Mouse (Mus musculus) kidney, adult 2 months (tissue): ENCODE results near the gene Slc26a5.

Source experiments
- CTCF ChIP-seq: fragments of 200-500 bp; conservative IDR thresholded peaks from 2 replicates; pipeline ENCODE4 v1.5.1; 2011; ENCODE audit warnings: low read depth, mild to moderate bottlenecking, control low read depth, low read length, moderate library complexity, mixed read lengths; ENCODE audit not compliant: insufficient read depth, insufficient read length
- POLR2A ChIP-seq: fragments of 200-500 bp; IDR thresholded peaks from one replicate; pipeline ENCODE4 v1.6.1; 2011; ENCODE audit warnings: low read depth, low read length, control low read depth

DNA sequence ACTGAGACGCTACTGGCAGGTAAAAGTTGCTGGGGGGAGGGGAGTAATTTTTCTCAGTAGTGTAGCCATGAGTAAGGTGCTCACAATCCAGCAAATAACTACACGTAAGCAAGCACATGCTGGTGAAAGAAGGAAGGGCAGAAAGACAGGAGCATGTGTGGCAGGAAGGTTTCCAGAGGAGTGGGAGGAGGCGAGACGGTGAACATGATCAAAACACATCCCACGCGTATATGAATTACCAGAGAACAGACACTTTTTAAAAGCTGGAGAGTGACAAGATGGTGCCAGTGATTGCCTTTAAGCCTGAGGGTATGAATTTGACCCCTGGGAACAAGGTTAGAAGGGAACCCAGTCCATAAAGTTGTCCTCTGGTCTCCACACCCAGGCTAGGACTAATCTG, 95.6 kb downstream of the Slc26a5 start:
- TF ChIP-seq POLR2A (no peak), CTCF (no peak)
